Mouse (Mus musculus) urinary bladder, postnatal 10 days (tissue): ENCODE results near the gene Ppm1h.
A peak's percentile ranks its signal among the peaks of the same experiment; 100 is the strongest.

Experiments used
- DNase-seq: peaks from one replicate; pipeline ENCODE4 v3.0.0; 2022; ENCODE audit warnings: low spot score

Gene Ppm1h

GRCm38 (mm10) chr10:122678541-122679436, at the start of gene Ppm1h:
Gene Ppm1h, plus strand, starts transcription at chr10:122678762.
- peak; percentile 14 for DNase-seq

GRCm38 (mm10) chr10:122629003-122629402, 49.6 kb upstream of the Ppm1h start:
- no peak for DNase-seq

- DNase-seq: no peak
Measured at GRCm38 (mm10) chr10:122639879-122640278, 38.7 kb upstream of the Ppm1h start.

GRCm38 (mm10) chr10:122641263-122641795, 37.2 kb upstream of the Ppm1h start:
- no peak for DNase-seq

GRCm38 (mm10) chr10:122642125-122642524, 36.4 kb upstream of the Ppm1h start:
- DNase-seq: no peak

- no peak for DNase-seq
Measured at GRCm38 (mm10) chr10:122651932-122652331, 26.6 kb upstream of the Ppm1h start.

GRCm38 (mm10) chr10:122652578-122652977, 26.0 kb upstream of the Ppm1h start:
- no peak for DNase-seq

GRCm38 (mm10) chr10:122665652-122666051, 12.9 kb upstream of the Ppm1h start:
- DNase-seq: no peak

- DNase-seq: no peak
Measured at GRCm38 (mm10) chr10:122671253-122671652, 7.3 kb upstream of the Ppm1h start.

- DNase-seq: no peak
Measured at GRCm38 (mm10) chr10:122672044-122672443, 6.5 kb upstream of the Ppm1h start.

- no peak for DNase-seq
Measured at GRCm38 (mm10) chr10:122679437-122680045, 979 bp downstream of the Ppm1h start.

GRCm38 (mm10) chr10:122680387-122681084, 2.0 kb downstream of the Ppm1h start:
- no peak for DNase-seq

- DNase-seq: no peak
Measured at GRCm38 (mm10) chr10:122681085-122681408, 2.5 kb downstream of the Ppm1h start.

- no peak for DNase-seq
Measured at GRCm38 (mm10) chr10:122683819-122684330, 5.3 kb downstream of the Ppm1h start.

GRCm38 (mm10) chr10:122685297-122685696, 6.7 kb downstream of the Ppm1h start:
- no peak for DNase-seq

- DNase-seq: no peak
Measured at GRCm38 (mm10) chr10:122685836-122686531, 7.4 kb downstream of the Ppm1h start.

GRCm38 (mm10) chr10:122690698-122691097, 12.1 kb downstream of the Ppm1h start:
- no peak for DNase-seq

GRCm38 (mm10) chr10:122693158-122693777, 14.7 kb downstream of the Ppm1h start:
- no peak for DNase-seq

GRCm38 (mm10) chr10:122693911-122694618, 15.5 kb downstream of the Ppm1h start:
- DNase-seq: no peak

GRCm38 (mm10) chr10:122696335-122696734, 17.8 kb downstream of the Ppm1h start:
- no peak for DNase-seq

- DNase-seq: no peak
Measured at GRCm38 (mm10) chr10:122698347-122698746, 19.8 kb downstream of the Ppm1h start.
